Mouse (Mus musculus) kidney, postnatal 36 days (tissue): Measurements from ENCODE around the gene Ifngr2.
"Not testable (repeated sequence)": the region's sequence is repeated elsewhere in the genome, so short reads cannot be mapped to it uniquely, and the experiment has no call there.

ENCODE experiments used
- DNase-seq, 2 experiments: peaks; one replicate each; pipeline ENCODE4 v3.0.0; 2021 to 2022; ENCODE audit warnings: mixed read lengths in 2 of 2

Ifngr2 gene

GRCm38 (mm10) chr16:91546836-91547741 lies at the start of gene Ifngr2:
Gene Ifngr2 (plus strand): TSS chr16:91547072.
- DNase-seq, result peak; percentile 65 to 86

GRCm38 (mm10) chr16:91498041-91498440 lies 48.8 kb upstream of the Ifngr2 start:
- DNase-seq, result peak; percentile 64 to 67

GRCm38 (mm10) chr16:91504701-91505100 lies 42.2 kb upstream of the Ifngr2 start:
- DNase-seq, result no peak

GRCm38 (mm10) chr16:91505116-91505601 lies 41.7 kb upstream of the Ifngr2 start:
- DNase-seq, result no peak

GRCm38 (mm10) chr16:91506396-91506795 lies 40.5 kb upstream of the Ifngr2 start:
- DNase-seq, result no peak

- DNase-seq, result peak; percentile 80 to 90
Measured at GRCm38 (mm10) chr16:91512161-91512787, 34.6 kb upstream of the Ifngr2 start.

GRCm38 (mm10) chr16:91513099-91513498 lies 33.8 kb upstream of the Ifngr2 start:
- DNase-seq, result no peak

- no peak for DNase-seq
Measured at GRCm38 (mm10) chr16:91517020-91517419, 29.9 kb upstream of the Ifngr2 start.

- DNase-seq, result no peak
Measured at GRCm38 (mm10) chr16:91522040-91522439, 24.8 kb upstream of the Ifngr2 start.

- DNase-seq, result peak in 1 of 2 experiments; percentile 19
Measured at GRCm38 (mm10) chr16:91522479-91523309, 24.2 kb upstream of the Ifngr2 start.

- DNase-seq, result no peak
Measured at GRCm38 (mm10) chr16:91524206-91524605, 22.7 kb upstream of the Ifngr2 start.

- no peak for DNase-seq
Measured at GRCm38 (mm10) chr16:91526274-91526673, 20.6 kb upstream of the Ifngr2 start.

GRCm38 (mm10) chr16:91527051-91527450 lies 19.8 kb upstream of the Ifngr2 start:
- peak; percentile 45 to 51 for DNase-seq

- no peak for DNase-seq
Measured at GRCm38 (mm10) chr16:91527500-91527899, 19.4 kb upstream of the Ifngr2 start.

- DNase-seq, result no peak
Measured at GRCm38 (mm10) chr16:91528578-91528977, 18.3 kb upstream of the Ifngr2 start.

GRCm38 (mm10) chr16:91530830-91531229 lies 16.0 kb upstream of the Ifngr2 start:
- not testable (repeated sequence) for DNase-seq

- DNase-seq, result no peak
Measured at GRCm38 (mm10) chr16:91531856-91532255, 15.0 kb upstream of the Ifngr2 start.

GRCm38 (mm10) chr16:91532429-91532828 lies 14.4 kb upstream of the Ifngr2 start:
- no peak for DNase-seq

GRCm38 (mm10) chr16:91533097-91534001 lies 13.5 kb upstream of the Ifngr2 start:
- DNase-seq, result no peak

GRCm38 (mm10) chr16:91534477-91534876 lies 12.4 kb upstream of the Ifngr2 start:
- peak in 1 of 2 experiments; percentile 53 for DNase-seq

- DNase-seq, result no peak
Measured at GRCm38 (mm10) chr16:91534888-91535287, 12.0 kb upstream of the Ifngr2 start.

- DNase-seq, result no peak
Measured at GRCm38 (mm10) chr16:91536372-91536771, 10.5 kb upstream of the Ifngr2 start.
